Mouse (Mus musculus) brain, adult 2 months (tissue): ENCODE measurements around the gene Farsb.
A peak's percentile ranks its signal among the peaks of the same experiment; 100 is the strongest.
"Not testable (repeated sequence)": the region's sequence is repeated elsewhere in the genome, so short reads cannot be mapped to it uniquely, and the experiment has no call there.

Experiments
- DNase-seq: peaks from one replicate; pipeline ENCODE4 v3.0.0; 2011; ENCODE audit warnings: low read depth, low spot score

Farsb gene

DNA sequence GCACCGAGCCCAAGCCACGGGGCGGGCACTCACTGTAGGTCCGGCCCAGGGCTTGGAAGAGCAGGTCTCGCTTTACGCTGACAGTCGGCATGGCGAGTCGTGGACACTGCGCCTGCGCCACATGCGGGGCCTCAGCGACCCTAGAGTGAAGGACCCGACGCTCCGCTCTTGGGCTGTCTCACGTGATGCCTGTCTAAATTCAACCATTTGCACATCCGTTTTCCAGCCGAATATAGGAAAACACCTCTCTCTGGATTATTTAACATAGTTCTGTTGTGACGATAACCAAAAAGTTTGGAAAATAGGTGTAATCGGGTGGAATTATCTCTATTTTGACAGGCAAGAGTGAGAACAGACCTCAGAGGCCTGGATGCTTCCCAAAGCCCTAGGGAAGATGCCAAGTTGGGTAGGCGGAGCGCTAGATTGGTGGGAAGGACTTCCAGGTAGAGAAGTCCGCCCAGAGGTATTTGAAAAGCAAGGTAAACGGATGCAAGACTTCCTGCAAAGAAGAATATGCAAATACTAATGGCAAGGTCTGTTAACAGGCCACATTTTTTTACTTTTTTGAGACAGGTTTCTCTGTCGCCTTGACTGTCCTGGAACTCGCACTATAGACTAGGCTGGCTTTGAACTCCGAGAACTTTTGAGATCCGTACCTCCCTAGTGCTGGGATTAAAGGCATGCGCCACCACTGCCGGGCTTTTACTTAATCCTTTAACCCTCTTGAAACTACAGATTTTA is at the start of gene Farsb:
Farsb (minus strand) TSS at position 146 of the 741 bp plus-strand sequence.
- DNase-seq = peak; percentile 97

DNA sequence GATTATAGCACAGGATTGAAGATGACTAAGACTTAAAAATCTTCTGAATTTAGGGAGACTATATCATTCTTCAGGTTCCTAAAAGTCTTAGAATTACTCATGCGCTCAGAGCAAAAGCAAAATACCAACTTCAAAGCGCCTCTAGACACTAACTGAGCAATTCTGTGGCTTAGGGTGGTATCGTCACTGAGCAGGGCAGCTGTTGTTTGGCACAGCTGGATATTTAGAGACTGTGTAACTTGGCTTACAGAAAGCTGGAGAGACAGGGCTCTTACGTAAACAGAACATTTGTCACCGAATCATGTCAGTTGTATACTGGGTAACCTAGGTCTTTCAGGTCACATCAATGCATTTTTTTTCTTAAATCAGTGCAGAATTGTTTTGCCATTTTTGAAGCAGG is 49.7 kb upstream of the Farsb start:
- DNase-seq = peak; percentile 60

DNA sequence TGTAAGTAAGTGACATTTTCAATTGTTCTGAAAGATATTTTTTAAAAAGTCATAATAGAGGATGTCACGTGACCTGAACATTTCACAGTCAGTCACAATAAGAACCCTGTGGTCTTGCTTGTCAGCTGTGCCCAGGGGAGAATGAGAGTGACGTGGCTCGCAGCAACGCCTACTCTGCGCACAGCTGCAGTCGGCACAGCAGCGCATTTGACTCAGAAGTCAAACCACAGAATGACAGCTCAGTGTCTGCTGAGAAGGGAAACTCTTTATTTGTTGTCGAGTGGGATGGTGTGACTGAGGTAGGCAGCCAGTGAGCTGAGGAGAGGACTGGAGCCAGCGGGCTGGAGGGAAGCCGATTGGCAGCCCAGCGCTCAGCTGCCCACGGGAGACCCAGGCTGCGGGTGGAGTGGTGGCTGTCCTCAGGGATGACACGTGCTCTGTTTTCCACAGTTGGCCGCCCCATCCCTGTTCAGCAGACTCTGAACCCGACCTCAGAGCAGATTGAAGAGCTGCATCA is 48.9 kb upstream of the Farsb start:
- DNase-seq = peak; percentile 97

DNA sequence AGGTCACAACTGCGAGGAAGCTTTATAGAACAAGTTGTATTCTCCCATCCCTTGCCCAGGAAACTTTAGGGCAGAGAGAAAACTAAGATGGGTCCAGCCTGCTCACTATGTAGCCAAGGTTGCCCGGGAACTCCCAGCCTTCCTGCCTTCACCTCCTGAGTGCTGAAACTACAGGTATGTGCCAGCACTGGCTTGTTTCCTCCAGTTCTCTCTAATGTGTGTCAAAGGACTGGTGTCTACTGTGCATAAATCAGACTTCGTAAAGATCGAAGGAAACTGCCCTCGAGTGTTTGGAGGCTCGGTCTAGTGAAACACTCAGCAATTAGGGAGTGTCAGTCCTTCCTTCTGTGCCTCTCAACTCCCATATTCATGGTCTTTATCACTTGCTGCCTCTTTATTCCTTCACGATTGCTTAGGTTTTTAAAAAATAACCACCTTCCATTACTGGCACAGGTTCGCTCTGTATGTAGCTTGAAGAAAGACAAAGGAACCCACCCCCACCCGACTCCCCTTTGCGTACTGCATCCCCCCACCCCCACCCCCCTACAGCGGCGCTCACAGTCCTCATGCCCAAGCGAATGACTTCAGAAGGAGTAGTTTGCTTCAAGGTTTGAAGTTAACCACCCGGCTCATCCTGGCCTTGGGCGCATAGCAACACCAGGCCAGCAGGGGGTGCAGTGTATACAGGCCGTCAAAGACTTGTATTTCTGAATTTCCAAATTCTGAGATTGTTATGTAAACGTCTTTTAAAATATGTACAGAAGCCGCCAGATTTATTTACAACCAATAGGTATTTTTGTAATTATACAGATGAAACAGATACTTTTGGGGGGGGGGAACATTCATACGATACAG is 47.8 kb upstream of the Farsb start:
- peak; percentile 89 for DNase-seq

DNA sequence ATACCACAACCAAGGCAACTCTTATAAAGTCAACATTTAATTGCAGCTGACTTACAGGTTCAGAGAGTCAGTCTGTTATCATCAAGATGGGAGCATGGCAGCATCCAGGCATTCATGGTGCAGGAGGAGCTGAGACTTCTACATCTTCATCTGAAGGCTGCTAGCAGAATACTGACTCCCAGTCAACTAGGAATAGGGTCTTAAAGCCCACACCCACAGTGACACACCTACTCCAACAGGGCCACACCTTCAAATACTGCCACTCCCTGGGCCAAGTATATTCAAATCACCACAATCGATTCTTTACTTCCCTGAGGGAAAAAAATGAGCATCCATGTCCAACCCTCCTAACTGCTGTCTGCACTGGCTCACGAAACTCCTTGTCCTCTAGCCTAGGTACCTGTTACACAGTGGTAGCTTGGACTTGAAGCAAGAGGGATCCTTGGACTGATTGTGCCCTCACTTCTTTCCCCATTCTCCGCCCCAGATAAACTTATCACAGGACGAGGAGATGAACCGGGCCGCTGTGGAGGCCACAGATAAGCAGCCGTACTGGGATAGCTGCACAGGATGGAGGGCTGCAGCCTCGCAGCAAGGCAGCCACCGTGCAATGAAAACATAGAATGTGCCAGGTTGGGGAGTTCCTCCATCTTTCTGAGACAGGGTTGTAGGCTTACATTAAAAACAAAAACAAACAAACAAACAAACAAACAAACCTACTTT is 45.9 kb upstream of the Farsb start:
- DNase-seq = no peak

DNA sequence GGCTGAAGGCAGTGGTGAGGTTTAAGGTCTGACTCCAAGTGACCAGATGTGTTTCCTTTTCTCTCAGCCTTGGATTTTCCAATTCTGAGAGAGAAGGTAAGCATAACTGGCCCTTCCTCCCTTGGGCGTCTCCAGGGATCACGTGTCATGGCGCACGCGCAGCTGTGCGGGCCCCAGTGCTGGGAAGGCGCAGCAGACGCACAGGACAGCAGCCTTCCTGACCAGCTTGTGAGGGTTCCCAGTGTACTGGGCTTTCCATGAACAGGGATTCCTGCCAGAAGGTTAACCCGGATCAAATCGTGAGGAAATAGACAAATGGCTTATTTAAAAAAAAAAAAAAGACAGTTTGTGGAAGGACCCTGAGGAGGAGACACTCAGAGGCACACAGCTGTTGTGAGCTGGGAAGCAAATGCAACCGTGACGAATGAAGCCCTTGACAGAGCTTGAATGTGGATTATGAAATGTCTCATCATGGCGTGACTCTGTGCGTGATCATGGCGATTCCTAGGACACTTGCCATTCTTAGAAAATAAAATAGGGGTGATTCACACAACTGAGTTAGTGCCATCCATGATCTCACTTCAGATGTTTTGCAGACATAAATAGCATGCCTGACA is 43.6 kb upstream of the Farsb start:
- DNase-seq = peak; percentile 51

DNA sequence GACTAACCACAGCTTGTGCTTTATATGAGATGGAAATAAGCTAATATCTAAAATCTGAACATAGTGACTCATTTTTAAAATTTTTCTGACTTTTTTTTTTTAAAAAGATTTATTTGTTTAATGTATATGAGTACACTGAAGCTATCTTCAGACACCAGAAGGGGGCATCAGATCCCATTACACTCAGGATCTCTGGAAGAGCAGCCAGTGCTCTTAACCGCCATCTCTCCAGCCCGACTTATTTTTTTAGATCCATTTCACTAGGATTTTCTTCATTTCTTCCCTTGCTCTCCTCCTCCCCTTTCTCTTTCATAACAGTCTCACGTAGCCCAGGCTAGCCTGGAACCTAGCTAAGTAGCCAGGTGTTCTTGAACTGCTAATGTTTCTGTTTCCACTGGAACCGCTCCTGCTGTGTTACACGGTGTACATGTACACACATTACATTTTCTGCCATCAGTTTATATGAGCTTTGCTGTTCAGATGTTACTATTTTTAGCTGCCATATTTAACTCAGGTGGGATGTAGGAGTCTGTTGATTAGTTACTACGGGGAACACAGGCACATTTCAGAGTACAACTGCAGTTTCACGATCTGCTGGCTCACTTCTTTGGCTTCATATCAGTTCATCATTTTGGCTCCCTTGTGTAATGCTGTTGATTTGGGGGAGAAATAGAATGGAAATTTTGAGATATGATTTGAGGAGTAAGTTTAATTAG is 42.0 kb upstream of the Farsb start:
- DNase-seq = peak; percentile 68

DNA sequence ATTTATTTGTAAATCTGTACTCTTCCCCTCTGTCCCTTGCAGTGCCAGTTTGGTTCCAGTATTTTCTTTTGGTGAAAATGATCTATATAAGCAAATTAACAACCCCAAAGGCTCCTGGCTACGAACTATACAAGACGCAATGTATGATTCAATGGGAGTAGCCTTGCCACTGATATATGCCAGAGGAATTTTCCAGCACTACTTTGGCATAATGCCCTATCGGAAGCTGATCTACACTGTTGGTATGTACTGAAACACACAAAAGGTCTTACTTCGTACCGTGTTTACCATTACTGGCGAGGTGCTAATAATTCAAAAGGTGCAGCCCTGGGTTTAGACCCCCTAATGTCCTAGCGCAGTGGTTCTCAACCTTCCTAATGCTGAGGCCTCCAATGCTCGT is 40.3 kb upstream of the Farsb start:
- no peak for DNase-seq

DNA sequence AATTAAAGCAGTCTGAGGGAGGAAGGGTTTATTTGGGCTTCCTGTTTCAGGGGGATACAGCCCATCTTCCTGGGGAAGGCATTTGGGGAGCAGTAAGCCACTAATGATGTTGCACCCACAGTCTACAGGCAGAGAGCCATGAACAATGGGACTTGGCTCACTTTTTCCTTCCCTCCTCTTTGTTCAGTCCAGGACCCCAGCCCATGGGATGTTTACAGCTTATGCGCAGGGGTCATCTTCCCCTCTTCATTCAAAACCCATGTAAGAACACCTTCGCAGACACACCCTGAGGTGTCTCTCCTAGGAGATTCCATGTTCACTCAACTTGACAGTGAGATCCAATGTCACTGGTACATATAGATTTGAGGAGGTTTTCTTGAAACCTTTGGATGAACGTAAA is 39.7 kb upstream of the Farsb start:
- DNase-seq = no peak

DNA sequence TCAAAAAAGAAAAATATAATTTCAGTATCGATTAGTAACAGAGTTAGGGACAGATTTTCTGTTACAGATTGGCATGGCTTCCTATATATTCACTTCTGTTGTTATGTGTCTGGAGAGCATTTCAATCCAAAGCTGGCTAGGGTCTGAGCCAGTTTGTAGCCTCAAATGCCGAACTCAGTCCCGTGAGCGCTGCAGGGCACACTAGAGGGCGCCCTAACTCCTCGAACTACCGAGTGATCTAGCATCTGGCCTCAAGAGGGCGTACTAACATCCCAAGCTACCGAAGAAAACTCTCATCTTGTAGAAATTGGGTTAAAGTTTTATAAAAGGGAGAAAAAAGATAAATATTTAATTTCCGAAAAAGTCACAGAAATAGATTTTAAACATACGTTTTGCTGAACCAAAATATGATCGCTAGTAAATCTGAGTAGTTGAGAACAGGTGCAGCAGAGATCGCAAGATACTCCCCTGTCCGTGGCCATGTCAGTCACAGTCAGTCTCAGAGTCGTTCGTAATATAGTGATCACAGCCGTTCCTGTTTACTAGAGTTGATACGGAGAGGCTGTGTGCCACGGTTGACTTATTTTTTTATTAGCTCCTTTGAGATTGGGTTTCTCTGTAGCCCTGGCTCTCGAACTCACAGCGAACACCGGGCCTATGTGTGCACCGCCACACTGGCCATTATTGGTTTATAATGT is 36.6 kb upstream of the Farsb start:
- DNase-seq = peak; percentile 85

DNA sequence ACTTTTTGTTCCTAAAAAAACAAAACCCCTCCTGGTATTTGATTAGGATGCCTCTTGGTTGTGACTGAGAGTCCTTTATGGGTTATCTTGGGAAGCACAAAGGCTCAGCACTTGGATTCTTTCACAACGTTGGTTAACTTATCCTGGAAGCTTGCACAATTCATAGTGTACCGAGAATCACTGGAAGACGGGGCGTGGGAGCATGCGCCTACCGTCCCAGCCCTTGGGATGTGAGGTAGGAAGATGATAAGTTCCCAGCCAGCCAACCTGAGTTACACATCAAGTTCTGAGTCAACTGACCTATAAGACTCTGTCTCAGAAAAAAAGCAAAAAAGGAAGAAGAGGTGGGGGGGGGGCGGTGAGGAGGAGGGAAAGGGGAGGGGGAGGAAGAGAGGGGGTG is 30.2 kb upstream of the Farsb start:
- DNase-seq = peak; percentile 46

DNA sequence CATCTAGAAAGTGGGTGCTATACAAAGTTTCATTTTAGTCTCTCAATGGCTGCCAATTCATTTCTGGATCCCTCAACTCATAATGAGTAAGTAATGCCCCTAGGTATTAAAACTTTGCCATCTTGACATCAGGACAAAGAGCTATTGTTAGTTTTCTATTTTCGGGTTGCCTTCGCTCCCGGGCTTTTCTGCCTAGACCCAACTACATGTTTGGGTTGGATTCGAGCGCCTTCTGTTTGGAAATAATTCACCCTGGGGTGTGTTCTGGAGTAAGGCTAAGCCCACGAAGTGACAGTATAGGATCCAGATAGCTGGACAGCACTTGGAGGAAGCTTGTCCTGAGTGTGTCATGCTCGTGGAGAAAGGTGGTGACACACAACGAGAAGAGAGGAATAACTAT is 24.1 kb upstream of the Farsb start:
- no peak for DNase-seq

DNA sequence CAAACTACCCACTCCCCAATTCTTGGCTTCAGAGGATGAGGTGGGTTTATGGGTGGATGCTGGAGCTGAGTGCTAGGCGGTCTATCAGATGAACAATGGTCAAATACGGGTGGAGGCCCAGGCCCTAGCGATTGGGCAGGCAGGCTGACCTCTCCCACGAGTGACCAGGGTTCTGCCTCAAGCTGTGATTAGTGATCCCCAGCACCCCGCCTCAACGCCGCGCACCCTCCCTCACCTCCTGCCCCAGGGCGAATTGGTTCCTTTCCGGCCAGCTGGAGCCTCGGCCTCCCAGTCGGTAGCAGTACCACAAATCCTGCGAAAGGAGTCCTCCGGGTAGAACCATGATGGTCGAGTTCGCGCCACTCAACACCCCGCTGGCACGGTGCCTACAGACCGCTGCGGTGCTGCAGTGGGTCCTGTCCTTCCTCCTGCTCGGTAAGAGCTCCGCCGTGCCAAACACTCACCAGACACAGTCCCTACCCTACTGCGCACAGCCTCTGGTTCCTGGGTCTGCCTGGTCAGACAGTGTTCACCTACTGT is 23.0 kb upstream of the Farsb start, which contains the start of gene BC035947:
BC035947 (minus strand) TSS at position 538 of the 540 bp plus-strand sequence.
- DNase-seq = no peak

DNA sequence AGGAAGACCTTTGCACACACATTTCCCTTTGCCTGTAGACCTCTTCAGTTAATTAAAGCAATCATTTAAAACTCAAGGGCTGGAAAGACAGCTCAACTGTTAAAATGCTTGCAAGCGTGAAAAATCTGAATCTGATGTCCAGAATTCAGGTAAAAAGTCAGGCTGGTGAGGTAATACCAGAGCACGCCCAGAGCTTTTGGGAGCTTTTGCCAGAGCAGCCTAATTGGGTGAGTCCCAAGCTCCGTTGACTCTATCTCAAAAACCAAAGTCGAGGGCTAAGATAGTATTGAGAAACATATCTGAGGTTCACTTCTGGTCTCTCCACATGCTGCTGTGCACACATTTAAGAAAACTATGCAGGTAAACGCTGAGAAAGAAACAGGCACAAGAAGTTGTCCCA is 22.2 kb upstream of the Farsb start, which contains the start of gene Mogat1:
Mogat1 (plus strand) TSS at position 130 of the 400 bp plus-strand sequence.
- no peak for DNase-seq

DNA sequence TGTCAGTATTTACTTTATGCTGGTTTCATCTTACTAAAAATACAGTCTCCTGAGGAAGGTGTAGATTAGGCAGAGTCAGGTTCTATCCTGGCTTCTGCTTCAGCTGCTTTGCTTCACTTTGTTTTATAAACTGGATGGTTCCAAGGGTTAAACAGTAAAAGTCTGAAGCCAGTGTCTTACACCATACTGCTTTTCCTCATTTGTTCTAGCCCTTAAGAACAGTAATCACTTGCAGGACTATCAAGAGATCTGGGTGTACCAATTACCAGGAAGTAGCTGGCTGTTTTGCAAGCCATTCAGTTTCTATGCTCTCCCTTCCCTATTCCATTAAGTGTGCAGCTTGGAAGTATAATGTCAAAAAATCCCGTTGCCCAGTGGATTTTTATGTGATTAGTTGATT is 18.4 kb upstream of the Farsb start:
- DNase-seq = no peak

DNA sequence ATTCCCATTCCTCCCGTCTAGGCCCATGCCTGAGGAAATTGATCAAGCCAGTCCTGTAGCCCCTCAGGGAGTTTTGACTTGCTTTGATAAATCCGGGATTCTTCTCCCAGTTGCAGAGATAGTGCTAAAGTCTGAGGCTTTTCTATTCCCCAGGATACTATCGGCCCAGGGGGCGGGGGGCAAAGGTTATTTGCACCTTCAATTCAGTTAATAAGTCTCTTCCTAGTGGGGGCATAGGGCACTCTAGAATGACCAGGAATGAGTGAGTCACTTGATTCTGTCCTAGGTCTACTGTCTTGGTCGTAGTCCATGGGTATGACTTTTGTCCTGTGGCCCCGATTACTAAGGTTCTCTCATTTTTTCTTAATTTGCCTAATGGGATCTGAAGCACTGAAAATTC is 13.8 kb upstream of the Farsb start:
- DNase-seq = no peak

DNA sequence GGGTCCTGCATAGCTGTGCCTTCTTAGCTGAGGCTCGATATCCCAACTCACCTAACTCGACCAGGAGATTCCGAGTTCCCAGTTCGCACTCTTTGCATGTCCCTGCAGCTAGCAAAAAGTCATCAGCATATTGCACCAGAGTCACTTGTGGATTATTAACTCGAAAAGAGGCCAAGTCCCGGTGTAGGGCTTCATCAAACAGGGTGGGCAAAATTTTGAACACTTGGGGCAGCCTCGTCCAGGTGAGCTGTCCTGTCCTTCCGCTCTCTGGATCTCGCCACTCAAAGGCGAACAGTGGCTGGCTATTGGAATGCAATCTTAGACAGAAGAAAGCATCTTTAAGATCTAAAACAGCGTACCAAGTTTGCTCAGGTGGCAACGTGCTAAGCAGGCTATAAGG is 13.2 kb upstream of the Farsb start:
- not testable (repeated sequence) for DNase-seq

DNA sequence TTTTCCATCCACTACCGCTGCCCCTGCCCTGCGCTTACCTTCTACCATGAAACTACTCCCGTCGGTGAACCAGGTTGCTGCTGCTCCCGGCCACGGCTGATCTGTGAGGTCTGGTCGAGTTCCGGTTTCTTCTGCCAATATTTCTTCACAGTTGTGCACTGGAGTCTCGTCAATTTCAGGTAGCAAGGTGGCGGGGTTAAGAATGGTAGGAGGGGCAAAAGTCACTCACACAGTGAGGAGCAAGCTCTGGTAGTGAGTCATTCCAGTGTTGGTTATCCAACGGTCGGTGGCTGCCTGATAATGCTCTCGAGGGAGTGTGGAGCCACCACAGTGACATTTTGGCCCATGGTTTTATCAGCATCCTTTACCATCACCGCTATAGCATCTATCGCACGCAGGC is 12.3 kb upstream of the Farsb start:
- no peak for DNase-seq

DNA sequence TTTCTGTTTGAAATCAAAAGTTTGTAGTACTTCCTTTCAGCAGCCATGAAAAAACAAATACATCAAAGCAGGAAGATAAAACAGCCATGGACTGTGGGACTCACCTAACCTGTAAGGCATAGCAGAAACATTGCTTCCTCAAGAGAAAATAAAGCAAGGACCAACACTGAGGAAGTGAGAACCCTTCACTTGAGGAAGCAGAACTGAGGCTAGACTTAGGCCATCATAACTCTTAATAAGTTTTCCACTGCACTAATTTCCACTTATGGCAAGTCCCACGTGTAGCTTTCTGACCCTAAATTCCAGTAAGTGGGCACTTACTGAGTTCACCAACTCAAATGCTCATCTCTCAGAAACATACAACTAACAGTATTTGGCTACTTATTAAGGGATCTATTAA is 1.4 kb upstream of the Farsb start:
- no peak for DNase-seq

DNA sequence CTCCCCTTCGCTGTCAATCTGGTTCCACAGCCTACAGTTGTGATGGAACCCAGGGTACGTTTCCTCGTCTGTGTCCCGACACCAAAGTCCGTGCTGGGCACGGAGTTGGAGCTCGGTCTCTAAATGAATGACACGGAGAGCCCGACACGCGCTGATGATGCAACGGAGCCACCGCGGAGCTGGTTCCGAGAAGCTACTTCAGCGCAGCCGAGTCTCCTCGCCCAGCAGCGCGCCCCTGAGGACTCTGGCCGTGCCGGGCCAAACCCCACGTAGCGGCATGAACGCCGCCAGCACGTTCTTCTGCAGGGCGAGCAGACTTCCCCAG is 308 bp downstream of the Farsb start:
- DNase-seq = no peak
